In the genomic region with DNA sequence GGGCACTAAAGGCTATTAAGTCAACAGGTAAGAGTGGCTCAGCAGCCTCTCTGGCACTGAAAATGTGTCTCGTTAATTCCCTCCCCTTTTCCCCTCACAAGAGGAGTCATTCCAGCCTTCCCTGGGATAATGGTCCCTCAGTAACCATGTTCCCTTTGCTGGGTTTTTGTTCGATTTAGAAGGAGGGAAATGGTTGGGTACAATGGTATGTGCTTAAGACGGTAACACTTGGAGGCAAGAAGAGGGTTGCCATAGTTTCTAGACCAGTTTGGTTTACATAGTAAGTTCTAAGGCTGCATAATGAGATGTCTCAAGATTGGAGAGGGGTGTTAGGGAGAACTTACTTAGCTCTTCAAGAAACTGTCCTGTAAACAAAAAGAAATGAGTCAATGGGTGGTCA, we compare ENCODE assay signal across 32 mouse cellular contexts. TPM values are rescaled to one million over a fixed set of nuclear protein-coding genes. Genes with fewer than 3 reads are reported as not detected.
"Had no signal": no experiment of that assay in that cellular context is flagged by ENCODE, and none has a peak within 500 bp of the region (broad histone marks: within the 10 kb centered on the region; RNA-seq: fewer than 3 reads in every experiment).

No protein-coding gene starts in this region.

- H3K4me1 ChIP-seq: heart, embryonic 10.5 days; heart, embryonic 12.5 days; intestine, embryonic 15.5 days; limb, embryonic 10.5 days; limb, embryonic 12.5 days; liver, embryonic 13.5 days; liver, embryonic 15.5 days had no signal

- ATAC-seq: inflammation-experienced regulatory T-cells, adult 6 months; intestine, embryonic 15.5 days; intestine, postnatal 0 days had no signal

- H3K4me3 ChIP-seq: gastrocnemius, adult 2 months; heart, embryonic 10.5 days; heart, embryonic 12.5 days; hindbrain, embryonic 13.5 days; hindbrain, embryonic 15.5 days; intestine, embryonic 15.5 days; layer of hippocampus, adult 2 months; left cerebral cortex, adult 2 months; limb, embryonic 10.5 days; limb, embryonic 12.5 days; liver, embryonic 13.5 days; liver, embryonic 15.5 days had no signal

- H3K9me3 ChIP-seq: heart, embryonic 10.5 days; heart, embryonic 12.5 days; hindbrain, embryonic 13.5 days; hindbrain, embryonic 15.5 days; intestine, embryonic 15.5 days; limb, embryonic 10.5 days; limb, embryonic 12.5 days; liver, embryonic 13.5 days; liver, embryonic 15.5 days had no signal

- H3K4me2 ChIP-seq: heart, embryonic 12.5 days; hindbrain, embryonic 13.5 days; hindbrain, embryonic 15.5 days; intestine, embryonic 15.5 days; limb, embryonic 12.5 days; liver, embryonic 11.5 days; liver, embryonic 13.5 days; liver, embryonic 15.5 days had no signal

- H3K36me3 ChIP-seq: liver, embryonic 13.5 days; liver, embryonic 15.5 days had no signal

- DNase-seq: gastrocnemius, adult 2 months; gastrocnemius, postnatal 10 days; gastrocnemius, postnatal 25 days; heart, adult 18-20 months; heart, postnatal 10 days; heart, postnatal 4 days; kidney, adult 18-20 months; kidney, adult 8-10 months; kidney, postnatal 10 days; kidney, postnatal 25 days; kidney, postnatal 4 days; liver; liver, embryonic 13.5 days had no signal

- H3K27ac ChIP-seq: gastrocnemius, adult 2 months; heart, embryonic 10.5 days; hindbrain, embryonic 13.5 days; hindbrain, embryonic 15.5 days; intestine, embryonic 15.5 days; layer of hippocampus, adult 2 months; left cerebral cortex, adult 2 months; limb, embryonic 10.5 days; limb, embryonic 12.5 days; liver, embryonic 13.5 days; liver, embryonic 15.5 days had no signal

- H3K9ac ChIP-seq: heart, embryonic 12.5 days; hindbrain, embryonic 13.5 days; hindbrain, embryonic 15.5 days; intestine, embryonic 15.5 days; limb, embryonic 12.5 days; liver, embryonic 13.5 days; liver, embryonic 15.5 days had no signal

- H3K27me3 ChIP-seq: heart, embryonic 12.5 days; hindbrain, embryonic 13.5 days; hindbrain, embryonic 15.5 days; intestine, embryonic 15.5 days; limb, embryonic 12.5 days; liver, embryonic 13.5 days; liver, embryonic 15.5 days had no signal

RNA-seq across cellular contexts. Expression of a gene that starts 10.8 kb away (rescaled TPM):
- polyA plus RNA-seq: inflammation-experienced regulatory T-cells, adult 6 months had no signal

RNA-seq across cellular contexts. Expression of a gene that starts 11.5 kb away (rescaled TPM):
- polyA plus RNA-seq: heart, embryonic 12.5 days; heart, embryonic 14.5 days; heart, embryonic 16.5 days; inflammation-experienced regulatory T-cells, adult 6 months; intestine, postnatal 0 days; limb, embryonic 12.5 days; limb, embryonic 14.5 days; liver, embryonic 11.5 days; liver, embryonic 13.5 days; liver, embryonic 15.5 days had no signal

RNA-seq across cellular contexts. Expression of a gene that starts 22.4 kb away (rescaled TPM):
- polyA plus RNA-seq: intestine, postnatal 0 days; liver, embryonic 13.5 days; liver, embryonic 15.5 days had no signal

RNA-seq across cellular contexts. Expression of a gene that starts 30.7 kb away (rescaled TPM):
- polyA plus RNA-seq: heart, embryonic 14.5 days; heart, embryonic 16.5 days; hindbrain, embryonic 11.5 days; hindbrain, embryonic 13.5 days; inflammation-experienced regulatory T-cells, adult 6 months; intestine, embryonic 15.5 days; intestine, postnatal 0 days; kidney, embryonic 14.5 days; kidney, embryonic 16.5 days; limb, embryonic 10.5 days; limb, embryonic 12.5 days; liver, embryonic 11.5 days; liver, embryonic 13.5 days; liver, embryonic 15.5 days had no signal
